Mouse (Mus musculus) intestine, embryonic 16.5 days (tissue): Measurements from ENCODE around the gene Rgp1. TPM values are rescaled to one million over a fixed set of nuclear protein-coding genes. Genes with fewer than 3 reads are reported as not detected.

Experiments
- ATAC-seq: fragments of 200-750 bp; cut with Nextera tagmentation; 2 replicates; pipeline ENCODE4 v1.8.0; 2017; ENCODE audit warnings: moderate TSS enrichment, moderate library complexity
- H3K27ac ChIP-seq: fragments of 300-500 bp; sonication (generic); 2 replicates; pipeline ENCODE4 v1.5.1; 2014; ENCODE audit warnings: mild to moderate bottlenecking, low read length
- H3K27me3 ChIP-seq: fragments of 300-500 bp; sonication (generic); replicated peaks from 2 replicates; pipeline ENCODE4 v1.6.1; 2014; ENCODE audit warnings: low read length, control low read depth, mixed read lengths; ENCODE audit not compliant: control insufficient read depth, insufficient read depth
- H3K36me3 ChIP-seq: fragments of 300-500 bp; sonication (generic); 2 replicates; pipeline ENCODE4 v1.6.1; 2014; ENCODE audit warnings: low read length, control low read depth; ENCODE audit not compliant: control insufficient read depth, insufficient read depth
- H3K4me1 ChIP-seq: fragments of 300-500 bp; sonication (generic); 2 replicates; pipeline ENCODE4 v1.6.1; 2014; ENCODE audit warnings: low read length, control low read depth, mixed read lengths; ENCODE audit not compliant: control insufficient read depth, insufficient read depth
- H3K4me2 ChIP-seq: fragments of 300-500 bp; sonication (generic); 2 replicates; pipeline ENCODE4 v1.6.1; 2014; ENCODE audit warnings: low read depth, low read length, control low read depth
- H3K4me3 ChIP-seq: fragments of 300-500 bp; sonication (generic); 2 replicates; pipeline ENCODE4 v1.5.1; 2014; ENCODE audit warnings: mild to moderate bottlenecking, low read length
- H3K9ac ChIP-seq: fragments of 300-500 bp; sonication (generic); 2 replicates; pipeline ENCODE4 v1.6.1; 2014; ENCODE audit warnings: low read depth, low read length
- H3K9me3 ChIP-seq: fragments of 300-500 bp; sonication (generic); 2 replicates; pipeline ENCODE4 v1.6.1; 2016; ENCODE audit warnings: low read length, control low read depth; ENCODE audit not compliant: control insufficient read depth
- WGBS: fragments of 180-500 bp; shearing (Covaris S2); extraction: QIAGEN DNeasy Blood & Tissue Kit; methylation state at CpG from one replicate; pipeline ENCODE4 v1.1.7; 2014; 5-methylcytosine and 5-hydroxymethylcytosine counted together
- polyA plus RNA-seq: library from polyadenylated mRNA; unstranded; fragments of >200 nt; fragmentation: Nextera tagmentation; extraction: Ambion mirVana; gene quantifications from 2 replicates; pipeline ENCODE4 v1.2.1, GENCODE M21; 2015

The Rgp1 gene
- polyA plus RNA-seq: 18.2 and 19.5 TPM in 2 replicates

GRCm38 (mm10) chr4:43578376-43579204, at the start of gene Rgp1, which contains the start of gene Gba2:
Gene Rgp1, plus strand, starts transcription at chr4:43578715.
Gene Gba2, minus strand, starts transcription at chr4:43578873.
- Histone ChIP-seq H3K27me3 (no peaks in the 10 kb centered on the region), H3K27ac (peak within 1 kb of the TSS; percentile 91), H3K36me3 (peaks cover 12% of the 10 kb centered on the region; the same call in 1 of the 2 replicates), H3K4me1 (peaks cover 28% of the 10 kb centered on the region), H3K9ac (peak within 1 kb of the TSS; percentile 81), H3K9me3 (no peaks in the 10 kb centered on the region), H3K4me3 (peak within 1 kb of the TSS; percentile 65), H3K4me2 (peak within 1 kb of the TSS; percentile 55)
- peak; percentile 99 for ATAC-seq
- under 1% methylated on average over 76 of the region's 76 CpGs for WGBS

- H3K27ac ChIP-seq: peak overlapping the region; percentile 18; the same call in 1 of the 2 replicates
- no peaks in the 10 kb centered on the region for H3K27me3 ChIP-seq
- H3K4me3 ChIP-seq: no peak overlapping the region
- H3K36me3 ChIP-seq: peaks cover 16% of the 10 kb centered on the region
- no peak overlapping the region for H3K9ac ChIP-seq
- peak; percentile 17; the same call in 1 of the 2 replicates for ATAC-seq
- no peaks in the 10 kb centered on the region for H3K9me3 ChIP-seq
- peaks cover 7% of the 10 kb centered on the region; the same call in 1 of the 2 replicates for H3K4me1 ChIP-seq
- 47% methylated on average over 8 of the region's 8 CpGs for WGBS
- no peak overlapping the region for H3K4me2 ChIP-seq
Measured at GRCm38 (mm10) chr4:43530081-43530501, 48.4 kb upstream of the Rgp1 start.

GRCm38 (mm10) chr4:43530581-43530980, 47.9 kb upstream of the Rgp1 start:
- H3K36me3 ChIP-seq: peaks cover 20% of the 10 kb centered on the region
- no peaks in the 10 kb centered on the region for H3K9me3 ChIP-seq
- H3K4me2 ChIP-seq: no peak overlapping the region
- H3K9ac ChIP-seq: no peak overlapping the region
- no peaks in the 10 kb centered on the region for H3K27me3 ChIP-seq
- 18% methylated on average over 7 of the region's 7 CpGs for WGBS
- peaks cover 7% of the 10 kb centered on the region; the same call in 1 of the 2 replicates for H3K4me1 ChIP-seq
- H3K27ac ChIP-seq: peak overlapping the region; percentile 18; the same call in 1 of the 2 replicates
- ATAC-seq: peak; percentile 57
- H3K4me3 ChIP-seq: no peak overlapping the region

GRCm38 (mm10) chr4:43533270-43533669, 45.2 kb upstream of the Rgp1 start:
- H3K36me3 ChIP-seq: peaks cover 41% of the 10 kb centered on the region
- H3K4me2 ChIP-seq: no peak overlapping the region
- H3K27ac ChIP-seq: no peak overlapping the region
- ATAC-seq: no peak
- no peaks in the 10 kb centered on the region for H3K27me3 ChIP-seq
- H3K4me1 ChIP-seq: peaks cover 7% of the 10 kb centered on the region; the same call in 1 of the 2 replicates
- H3K9ac ChIP-seq: no peak overlapping the region
- H3K4me3 ChIP-seq: no peak overlapping the region
- H3K9me3 ChIP-seq: no peaks in the 10 kb centered on the region
- 81% methylated on average over 9 of the region's 9 CpGs for WGBS

- Histone ChIP-seq H3K4me3 (no peak overlapping the region), H3K36me3 (peaks cover 57% of the 10 kb centered on the region), H3K27me3 (no peaks in the 10 kb centered on the region), H3K9ac (no peak overlapping the region), H3K9me3 (no peaks in the 10 kb centered on the region), H3K4me1 (no peaks in the 10 kb centered on the region), H3K27ac (no peak overlapping the region), H3K4me2 (no peak overlapping the region)
- ATAC-seq: no peak
- 91% methylated on average over 8 of the region's 8 CpGs for WGBS
Measured at GRCm38 (mm10) chr4:43535628-43536027, 42.9 kb upstream of the Rgp1 start.

- ATAC-seq: no peak
- Histone ChIP-seq H3K27ac (no peak overlapping the region), H3K9ac (no peak overlapping the region), H3K36me3 (peaks cover 57% of the 10 kb centered on the region), H3K4me1 (no peaks in the 10 kb centered on the region), H3K9me3 (no peaks in the 10 kb centered on the region), H3K4me3 (no peak overlapping the region), H3K4me2 (no peak overlapping the region), H3K27me3 (no peaks in the 10 kb centered on the region)
- 94% methylated on average over 9 of the region's 9 CpGs for WGBS
Measured at GRCm38 (mm10) chr4:43536031-43536430, 42.5 kb upstream of the Rgp1 start.

GRCm38 (mm10) chr4:43542044-43542443, 36.5 kb upstream of the Rgp1 start:
- H3K9me3 ChIP-seq: no peaks in the 10 kb centered on the region
- H3K4me1 ChIP-seq: no peaks in the 10 kb centered on the region
- H3K27ac ChIP-seq: no peak overlapping the region
- H3K4me2 ChIP-seq: no peak overlapping the region
- no peaks in the 10 kb centered on the region for H3K27me3 ChIP-seq
- H3K36me3 ChIP-seq: peaks cover 70% of the 10 kb centered on the region
- H3K4me3 ChIP-seq: no peak overlapping the region
- no peak for ATAC-seq
- 79% methylated on average over 3 of the region's 3 CpGs for WGBS
- H3K9ac ChIP-seq: no peak overlapping the region

GRCm38 (mm10) chr4:43546375-43547047, 32.0 kb upstream of the Rgp1 start:
- Histone ChIP-seq H3K9ac (no peak overlapping the region), H3K4me1 (no peaks in the 10 kb centered on the region), H3K9me3 (no peaks in the 10 kb centered on the region), H3K36me3 (peaks cover 71% of the 10 kb centered on the region), H3K4me2 (no peak overlapping the region), H3K27ac (no peak overlapping the region), H3K4me3 (no peak overlapping the region), H3K27me3 (no peaks in the 10 kb centered on the region)
- ATAC-seq: no peak
- 93% methylated on average over 12 of the region's 12 CpGs for WGBS

GRCm38 (mm10) chr4:43547160-43547559, 31.4 kb upstream of the Rgp1 start:
- Histone ChIP-seq H3K27me3 (no peaks in the 10 kb centered on the region), H3K4me2 (no peak overlapping the region), H3K4me1 (no peaks in the 10 kb centered on the region), H3K9me3 (no peaks in the 10 kb centered on the region; the same call in 1 of the 2 replicates), H3K4me3 (no peak overlapping the region), H3K27ac (no peak overlapping the region), H3K36me3 (peaks cover 71% of the 10 kb centered on the region), H3K9ac (no peak overlapping the region)
- WGBS: 93% methylated on average over 8 of the region's 8 CpGs
- ATAC-seq: no peak
